Mouse (Mus musculus): Measurements from ENCODE around the gene Olfr1057. TPM values are rescaled to one million over a fixed set of nuclear protein-coding genes. Genes with fewer than 3 reads are reported as not detected.

Gene Olfr1057
- polyA plus RNA-seq, 1 experiment from 2014 or later = not detected

- no peak within 1 kb of the TSS for H3K27ac ChIP-seq (ENCODE audit: low read depth)
- H3K9me3 ChIP-seq (ENCODE audit: control insufficient read depth, low read length) = no peaks in the 10 kb centered on the region
- no peaks in the 10 kb centered on the region for H3K4me1 ChIP-seq (replicated peaks; ENCODE audit: control insufficient read depth, insufficient read depth, low read length)
- H3K4me3 ChIP-seq (ENCODE audit: low read depth, low read length) = no peak within 1 kb of the TSS
- no peaks in the 10 kb centered on the region for H3K27me3 ChIP-seq (replicated peaks; ENCODE audit: control insufficient read depth, insufficient read depth, low read length)
- H3K4me2 ChIP-seq (ENCODE audit: low read length) = no peak within 1 kb of the TSS
- ATAC-seq (replicated peaks; ENCODE audit: low FRiP score, low TSS enrichment, low read depth) = no peak
- no peak within 1 kb of the TSS for H3K9ac ChIP-seq (ENCODE audit: low read length)
- DNase-seq (ENCODE audit: low spot score) = no peak
- WGBS = 84% methylated on average over 3 of the region's 3 CpGs
- no peaks in the 10 kb centered on the region for H3K36me3 ChIP-seq (ENCODE audit: control insufficient read depth, insufficient read depth, low read length)
Measured at GRCm38 (mm10) chr2:86335333-86335732, 42.9 kb downstream of the Olfr1057 start, which contains the start of gene Olfr1054. TSS of gene Olfr1054 (minus strand) at chr2:86335433.

Other genes with a start within 250 kb of the Olfr1057 start
- gene Olfr1039, start 242.5 kb downstream of the Olfr1057 start, polyA plus RNA-seq (2014; fragmentation: Nextera tagmentation; extraction: Ambion mirVana) = not detected in 2 replicates
- not detected in 2 replicates for gene Olfr1040, start 231.7 kb downstream of the Olfr1057 start, polyA plus RNA-seq (2014; fragmentation: Nextera tagmentation; extraction: Ambion mirVana)
- gene Olfr1042, start 216.6 kb downstream of the Olfr1057 start, polyA plus RNA-seq (2014; fragmentation: Nextera tagmentation; extraction: Ambion mirVana) = not detected in 2 replicates
- gene Olfr1043, start 210.9 kb downstream of the Olfr1057 start, polyA plus RNA-seq (2014; fragmentation: Nextera tagmentation; extraction: Ambion mirVana) = not detected in 2 replicates
- gene Olfr1044, start 200.6 kb downstream of the Olfr1057 start, polyA plus RNA-seq (2014; fragmentation: Nextera tagmentation; extraction: Ambion mirVana) = not detected in 2 replicates
- not detected in 2 replicates for gene Olfr52, start 192.7 kb downstream of the Olfr1057 start, polyA plus RNA-seq (2014; fragmentation: Nextera tagmentation; extraction: Ambion mirVana)
- gene Olfr1045, start 175.4 kb downstream of the Olfr1057 start, polyA plus RNA-seq (2014; fragmentation: Nextera tagmentation; extraction: Ambion mirVana) = not detected in 2 replicates
- gene Olfr1046, start 159.1 kb downstream of the Olfr1057 start, polyA plus RNA-seq (2014; fragmentation: Nextera tagmentation; extraction: Ambion mirVana) = not detected in 2 replicates
- gene Olfr1047, start 147.0 kb downstream of the Olfr1057 start, polyA plus RNA-seq (2014; fragmentation: Nextera tagmentation; extraction: Ambion mirVana) = not detected in 2 replicates
- gene Olfr1048, start 138.1 kb downstream of the Olfr1057 start, polyA plus RNA-seq (2014; fragmentation: Nextera tagmentation; extraction: Ambion mirVana) = not detected in 2 replicates
- gene Olfr1049, start 120.1 kb downstream of the Olfr1057 start, polyA plus RNA-seq (2014; fragmentation: Nextera tagmentation; extraction: Ambion mirVana) = not detected in 2 replicates
- gene Olfr1051, start 99.3 kb downstream of the Olfr1057 start, polyA plus RNA-seq (2014; fragmentation: Nextera tagmentation; extraction: Ambion mirVana) = not detected in 2 replicates
- not detected in 2 replicates for gene Olfr1052, start 85.9 kb downstream of the Olfr1057 start, polyA plus RNA-seq (2014; fragmentation: Nextera tagmentation; extraction: Ambion mirVana)
- not detected in 2 replicates for gene Olfr1053, start 63.1 kb downstream of the Olfr1057 start, polyA plus RNA-seq (2014; fragmentation: Nextera tagmentation; extraction: Ambion mirVana)
- gene Olfr1054, start 43.0 kb downstream of the Olfr1057 start, polyA plus RNA-seq (2014; fragmentation: Nextera tagmentation; extraction: Ambion mirVana) = not detected in 2 replicates
- gene Olfr1055, start 28.1 kb downstream of the Olfr1057 start, polyA plus RNA-seq (2014; fragmentation: Nextera tagmentation; extraction: Ambion mirVana) = not detected in 2 replicates
- gene Olfr1056, start 15.9 kb downstream of the Olfr1057 start, polyA plus RNA-seq (2014; fragmentation: Nextera tagmentation; extraction: Ambion mirVana) = not detected in 2 replicates
- not detected in 2 replicates for gene Olfr1058, start 10.2 kb upstream of the Olfr1057 start, polyA plus RNA-seq (2014; fragmentation: Nextera tagmentation; extraction: Ambion mirVana)
- gene Olfr1061, start 35.7 kb upstream of the Olfr1057 start, polyA plus RNA-seq (2014; fragmentation: Nextera tagmentation; extraction: Ambion mirVana) = not detected in 2 replicates
- not detected in 2 replicates for gene Olfr1062, start 48.4 kb upstream of the Olfr1057 start, polyA plus RNA-seq (2014; fragmentation: Nextera tagmentation; extraction: Ambion mirVana)
- gene Olfr1065, start 72.2 kb upstream of the Olfr1057 start, polyA plus RNA-seq (2014; fragmentation: Nextera tagmentation; extraction: Ambion mirVana) = not detected in 2 replicates
- gene Olfr1066, start 77.9 kb upstream of the Olfr1057 start, polyA plus RNA-seq (2014; fragmentation: Nextera tagmentation; extraction: Ambion mirVana) = not detected in 2 replicates
- not detected in 2 replicates for gene Olfr228, start 109.0 kb upstream of the Olfr1057 start, polyA plus RNA-seq (2014; fragmentation: Nextera tagmentation; extraction: Ambion mirVana)
- gene Olfr1076, start 130.1 kb upstream of the Olfr1057 start, polyA plus RNA-seq (2014; fragmentation: Nextera tagmentation; extraction: Ambion mirVana) = not detected in 2 replicates
- gene Olfr1079, start 164.1 kb upstream of the Olfr1057 start, polyA plus RNA-seq (2014; fragmentation: Nextera tagmentation; extraction: Ambion mirVana) = not detected in 2 replicates
- gene Olfr1080, start 179.8 kb upstream of the Olfr1057 start, polyA plus RNA-seq (2014; fragmentation: Nextera tagmentation; extraction: Ambion mirVana) = not detected in 2 replicates
- not detected in 2 replicates for gene Olfr1082, start 220.6 kb upstream of the Olfr1057 start, polyA plus RNA-seq (2014; fragmentation: Nextera tagmentation; extraction: Ambion mirVana)

Measured in intestine, embryonic 14.5 days (tissue).